ENCODE assay signal across 9 mouse cellular contexts in genomic region chr5:88399849-88400248, GRCm38 (mm10). TPM values are rescaled to one million over a fixed set of nuclear protein-coding genes. Genes with fewer than 3 reads are reported as not detected.
DNase-seq lines count a peak whose midpoint lies in the region; ATAC-seq and TF ChIP-seq lines count a peak whose summit lies in the region.
"Had no signal": no experiment of that assay in that cellular context is flagged by ENCODE, and none has a peak within 500 bp of the region (broad histone marks: within the 10 kb centered on the region; RNA-seq: fewer than 3 reads in every experiment).

No protein-coding gene starts in this region.

- no peak; the same call in 1 of the 2 replicates for ATAC-seq in G1E (ENCODE audit: extremely low read depth, insufficient number of reproducible peaks, low FRiP score, poor library complexity, severe bottlenecking)
- peak; percentile 87 for ATAC-seq in granulocyte monocyte progenitor cell, adult 5-6 weeks (replicated peaks; ENCODE audit: poor library complexity, severe bottlenecking)

- H3K27me3 ChIP-seq in G1E (ENCODE audit: insufficient read depth, low read length) = peaks cover 3% of the 10 kb centered on the region; the same call in 1 of the 2 replicates

- TF ChIP-seq CTCF in G1E (IDR thresholded peaks at IDR 0.05; ENCODE audit: low read depth, low read length) = no peak

- no peaks in the 10 kb centered on the region for H3K4me1 ChIP-seq in G1E (ENCODE audit: insufficient read depth, low read depth, low read length)

- H3K4me3 ChIP-seq in G1E (ENCODE audit: low read depth, low read length) = no peak overlapping the region

- peak; percentile 3 for DNase-seq in G1E (ENCODE audit: low spot score)
- DNase-seq in adrenal gland, postnatal 10 days = peak; percentile 88
- DNase-seq in embryo, embryonic 10.5 days (ENCODE audit: low spot score) = peak; percentile 89
- DNase-seq in layer of hippocampus, adult 9-11 months = peak; percentile 25
- DNase-seq in lung, postnatal 25 days (ENCODE audit: low spot score) = peak; percentile 49
- DNase-seq in right cerebral cortex, postnatal 36 days (ENCODE audit: low spot score in 2 of 2) = peak; percentile 33 to 43
- DNase-seq in T-cell, adult 2 months (ENCODE audit: low spot score) = no peak

- no peaks in the 10 kb centered on the region for H3K9me3 ChIP-seq in G1E (replicated peaks)

- H3K36me3 ChIP-seq in G1E (replicated peaks) = no peaks in the 10 kb centered on the region

RNA-seq across cellular contexts. Expression of gene Amtn, which starts 23.9 kb away (rescaled TPM):
- total RNA-seq in G1E (2014; fragmentation: Nextera tagmentation) (not detected in 2 replicates), G1E (2017) (not detected in 2 replicates)
- polyA plus RNA-seq in G1E (2012) = not detected in 2 replicates
- total RNA-seq in adrenal gland, postnatal 10 days (2021) = not detected
- not detected in 2 replicates for total RNA-seq in granulocyte monocyte progenitor cell, adult 5-6 weeks (2014; fragmentation: Nextera tagmentation)
- not detected in 2 replicates for total RNA-seq in granulocyte monocyte progenitor cell, adult 5-6 weeks (2017)
- polyA plus RNA-seq: liver, embryonic 16.5 days had no signal

RNA-seq across cellular contexts. Expression of gene Ambn, which starts 55.9 kb away (rescaled TPM):
- not detected in 2 replicates for total RNA-seq in G1E (2014; fragmentation: Nextera tagmentation)
- not detected in 2 replicates for total RNA-seq in G1E (2017)
- polyA plus RNA-seq in G1E (2012) = not detected in 2 replicates
- total RNA-seq in adrenal gland, postnatal 10 days (2021) = not detected
- total RNA-seq in granulocyte monocyte progenitor cell, adult 5-6 weeks (2014; fragmentation: Nextera tagmentation) = not detected in 2 replicates
- not detected in 2 replicates for total RNA-seq in granulocyte monocyte progenitor cell, adult 5-6 weeks (2017)
- polyA plus RNA-seq: liver, embryonic 16.5 days had no signal
